Mouse (Mus musculus): ENCODE measurements at regions not wholly inside any gene's neighbourhood (a gene's known extent, or its start where the extent isn't known, plus 50 kb on each side); places are given as distances from the start of the nearest gene placed in this dataset.

GRCm38 (mm10) chr4:124255183-124255543 is 337.3 kb upstream of the 4930535I16Rik start:
- no peak for DNase-seq (ENCODE audit: low spot score in 2 of 2)

GRCm38 (mm10) chr4:124254446-124255182 is 336.8 kb upstream of the 4930535I16Rik start:
- no peak for DNase-seq (ENCODE audit: low spot score in 2 of 2)

DNA sequence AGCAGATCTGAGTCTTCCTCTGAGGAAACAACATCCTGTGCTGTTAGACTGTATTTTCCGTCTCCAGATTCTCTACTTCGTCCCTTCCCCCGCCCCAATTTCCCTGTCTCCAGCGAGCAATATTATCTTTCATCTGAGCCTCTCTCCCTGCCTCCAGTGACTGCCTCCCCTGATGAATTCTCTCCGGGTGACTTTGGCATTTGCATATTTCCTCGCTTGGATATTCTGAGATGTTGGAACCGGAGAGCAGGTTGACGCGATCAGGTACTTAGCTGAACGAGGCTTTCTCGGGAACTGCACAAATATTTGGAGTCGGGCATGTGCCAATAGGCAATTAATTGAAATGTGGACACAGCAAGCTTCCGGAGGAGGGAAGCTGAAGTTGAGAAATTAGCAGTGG is 323.8 kb upstream of the 4930535I16Rik start:
- no peak for DNase-seq (ENCODE audit: low spot score in 2 of 2)

GRCm38 (mm10) chr4:124236476-124236875 is 318.7 kb upstream of the 4930535I16Rik start:
- DNase-seq (ENCODE audit: low spot score in 2 of 2) = no peak

- peak; percentile 25 to 40 for DNase-seq (ENCODE audit: low spot score in 2 of 2)
Measured at GRCm38 (mm10) chr4:124228537-124228936, 310.7 kb upstream of the 4930535I16Rik start.

- no peak for DNase-seq (ENCODE audit: low spot score in 2 of 2)
Measured at GRCm38 (mm10) chr4:124223646-124224500, 306.1 kb upstream of the 4930535I16Rik start.

GRCm38 (mm10) chr4:124221736-124222135 is 303.9 kb upstream of the 4930535I16Rik start:
- no peak for DNase-seq (ENCODE audit: low spot score in 2 of 2)

- DNase-seq (ENCODE audit: low spot score in 2 of 2) = peak in 1 of 2 experiments; percentile 20
Measured at GRCm38 (mm10) chr4:124217206-124217605, 299.4 kb upstream of the 4930535I16Rik start.

DNA sequence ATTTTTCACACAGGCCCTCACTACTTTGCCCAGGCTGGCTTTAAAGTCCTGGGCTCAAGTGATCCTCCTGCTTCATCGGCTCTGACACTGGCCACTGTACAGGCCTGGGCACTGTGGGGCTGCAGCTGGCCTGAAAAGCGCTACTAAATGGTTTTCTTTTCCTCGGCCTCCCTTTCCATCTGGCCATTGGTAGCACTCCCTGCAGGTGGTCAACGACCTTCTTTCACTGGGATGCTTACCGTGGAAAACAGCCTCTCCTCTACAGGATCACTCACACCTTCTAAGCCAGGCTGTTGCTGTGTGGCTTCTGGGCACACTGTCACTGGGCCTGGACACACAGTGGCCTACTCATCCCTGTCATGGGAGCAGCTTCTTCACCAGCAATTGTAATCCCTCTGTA is 298.5 kb upstream of the 4930535I16Rik start:
- DNase-seq (ENCODE audit: low spot score in 2 of 2) = no peak

- no peak for DNase-seq (ENCODE audit: low spot score in 2 of 2)
Measured at GRCm38 (mm10) chr4:124215077-124215476, 297.3 kb upstream of the 4930535I16Rik start.

DNA sequence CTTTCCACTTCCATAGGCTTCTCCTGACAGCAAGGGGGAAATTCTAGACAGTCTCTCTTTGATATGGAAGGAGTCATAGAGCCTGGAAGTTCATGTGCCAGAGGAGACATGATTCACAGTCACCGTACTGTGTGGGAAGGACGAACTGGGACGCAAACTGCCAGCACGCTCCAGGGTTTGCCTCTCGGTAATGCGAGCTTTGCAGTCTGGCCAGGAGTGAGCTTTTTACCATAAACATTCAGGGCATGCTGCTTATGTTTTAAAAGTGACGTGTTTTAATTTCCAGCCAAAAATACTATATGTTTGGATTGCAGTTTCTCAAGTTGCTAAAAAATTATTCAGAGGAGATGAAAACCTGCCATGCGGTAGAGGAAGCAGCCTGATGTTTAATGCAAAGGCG is 292.3 kb upstream of the 4930535I16Rik start:
- DNase-seq (ENCODE audit: low spot score in 2 of 2) = no peak

DNA sequence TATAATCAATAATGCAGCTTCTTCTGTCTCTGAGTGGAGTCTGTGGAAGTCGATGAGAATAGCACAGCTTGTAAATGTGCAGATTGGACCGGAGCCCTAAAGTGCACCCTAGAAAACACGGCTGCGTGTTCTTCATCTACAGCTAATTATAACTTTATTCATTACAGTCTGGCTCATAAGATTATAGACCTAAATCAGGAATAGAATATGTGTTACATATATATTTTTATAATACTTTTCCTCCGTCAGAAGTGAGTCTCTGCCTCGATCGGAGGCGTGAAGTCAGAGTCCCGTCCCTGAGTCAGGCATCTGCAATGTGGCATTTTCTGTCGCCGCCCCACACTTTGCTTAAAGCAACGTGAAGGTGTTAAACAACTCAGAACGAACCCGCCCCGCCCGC is 288.7 kb upstream of the 4930535I16Rik start:
- DNase-seq (ENCODE audit: low spot score in 2 of 2) = no peak

DNA sequence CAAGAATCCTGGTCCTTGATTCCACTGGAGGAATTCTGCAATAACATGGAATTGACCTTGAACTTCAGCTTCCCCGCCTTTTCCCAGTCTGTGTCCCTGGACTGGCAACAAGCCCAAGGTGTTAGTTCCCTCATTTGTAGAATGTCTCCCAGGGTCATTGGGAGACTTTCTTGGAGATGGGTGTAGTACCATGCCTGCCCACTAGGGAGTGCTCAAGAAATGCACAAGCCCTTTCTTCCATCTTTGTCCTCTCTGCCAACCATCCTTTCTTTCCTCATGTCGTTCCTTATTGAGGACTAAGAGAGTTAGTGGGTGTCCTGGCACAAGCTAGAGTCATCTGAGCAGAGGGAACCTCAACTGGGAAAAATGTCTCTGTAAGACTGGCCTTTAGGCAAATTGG is 285.9 kb upstream of the 4930535I16Rik start:
- no peak for DNase-seq (ENCODE audit: low spot score in 2 of 2)

GRCm38 (mm10) chr4:124199884-124200844 is 282.3 kb upstream of the 4930535I16Rik start:
- DNase-seq (ENCODE audit: low spot score in 2 of 2) = no peak

GRCm38 (mm10) chr4:124198832-124199231 is 281.0 kb upstream of the 4930535I16Rik start:
- no peak for DNase-seq (ENCODE audit: low spot score in 2 of 2)

DNA sequence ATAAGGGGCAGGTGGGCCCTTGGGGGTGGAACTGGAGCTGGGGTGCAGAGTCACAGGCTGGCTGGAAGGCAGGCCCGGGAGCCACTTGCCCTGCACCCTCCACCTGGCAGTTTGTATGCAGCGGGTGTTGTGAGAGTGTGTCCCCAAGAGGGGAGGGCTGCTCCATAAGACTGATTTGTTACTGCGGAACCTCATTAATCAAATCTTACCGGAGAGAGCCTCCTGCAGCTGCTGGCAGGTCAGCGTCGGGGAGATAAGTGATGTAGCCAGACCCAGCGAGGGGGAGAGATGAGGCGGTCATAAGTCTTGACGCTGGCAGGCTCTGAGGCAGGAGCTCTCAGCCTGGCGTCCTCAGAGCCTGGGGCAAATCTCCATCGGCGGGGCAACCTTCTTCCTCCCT is 278.9 kb upstream of the 4930535I16Rik start:
- no peak for DNase-seq (ENCODE audit: low spot score in 2 of 2)

DNA sequence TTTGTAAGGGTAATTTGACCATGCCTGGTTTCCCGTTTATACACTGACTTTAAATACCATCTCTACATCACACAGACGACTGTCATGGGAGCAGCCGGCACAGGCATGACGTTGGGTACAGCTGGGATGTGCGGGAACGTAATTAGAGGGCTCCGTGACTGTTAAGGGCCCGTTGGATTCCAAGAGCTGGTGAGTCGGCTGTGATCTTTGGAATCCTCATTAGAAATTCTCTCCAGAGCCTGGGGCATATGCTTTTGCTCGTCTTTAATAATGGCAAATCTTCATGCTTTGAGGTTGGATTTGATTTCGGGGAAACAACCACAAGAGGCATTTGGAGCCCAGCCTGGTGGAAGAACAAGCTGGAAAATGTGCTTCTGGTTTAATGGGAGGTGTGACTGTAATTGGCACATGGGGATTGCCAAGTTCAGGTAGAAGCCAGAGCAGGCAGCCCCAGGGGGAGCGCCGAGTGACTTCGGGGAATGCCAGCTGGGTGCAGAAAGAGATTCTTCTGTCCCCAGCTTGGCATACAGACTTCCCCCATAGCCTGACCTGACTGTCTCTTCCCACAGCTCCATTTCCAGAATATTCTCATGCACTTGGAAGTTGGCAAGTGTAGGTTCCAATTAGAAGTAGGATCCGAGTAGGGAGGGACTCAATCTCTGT is 275.4 kb upstream of the 4930535I16Rik start:
- no peak for DNase-seq (ENCODE audit: low spot score in 2 of 2)

GRCm38 (mm10) chr4:124190775-124191174 is 273.0 kb upstream of the 4930535I16Rik start:
- no peak for DNase-seq (ENCODE audit: low spot score in 2 of 2)

DNA sequence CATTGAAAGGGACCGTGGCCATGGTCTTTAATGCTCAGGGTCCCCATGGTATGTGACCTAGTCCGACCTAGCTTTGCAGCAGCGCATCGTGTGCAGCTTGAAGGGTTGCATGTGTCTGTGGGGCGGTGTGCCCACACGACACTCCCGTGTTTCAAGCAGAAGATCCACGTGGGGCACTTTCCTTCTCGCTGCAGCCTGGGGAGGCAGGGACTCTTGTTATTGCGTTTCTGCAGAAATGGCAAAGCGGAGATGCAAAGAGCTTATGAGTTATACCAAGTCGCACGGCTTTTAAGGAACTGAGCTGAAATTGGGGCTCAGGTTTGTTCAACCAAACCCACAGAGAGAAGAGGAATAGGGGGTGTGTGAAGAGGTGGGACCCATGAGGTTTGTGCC is 272.2 kb upstream of the 4930535I16Rik start:
- DNase-seq (ENCODE audit: low spot score in 2 of 2) = no peak

GRCm38 (mm10) chr4:124189352-124189992 is 271.6 kb upstream of the 4930535I16Rik start:
- DNase-seq (ENCODE audit: low spot score in 2 of 2) = peak in 1 of 2 experiments; percentile 7

Measured in adrenal gland, postnatal 4 days (tissue).